Mouse (Mus musculus) neutrophil, adult 59 days (primary cell): Measurements from ENCODE around the gene Xkrx. TPM values are rescaled to one million over a fixed set of nuclear protein-coding genes. Genes with fewer than 3 reads are reported as not detected.

Experiments
- total RNA-seq, 2 experiments: library from RNA; stranded (reverse); gene quantifications; 1 replicate in 1 of 2; 2 replicates in 1 of 2; pipeline ENCODE4 v1.2.4; 2023

Xkrx gene
- 1 to 10 TPM in 1 of 2 experiments, under 1 TPM in 1; 0.31 to 1.0 TPM for total RNA-seq

GRCm38 (mm10) chrX:134162043-134162720 lies at the start of gene Xkrx:
Xkrx (minus strand) TSS chrX:134162076.

GRCm38 (mm10) chrX:134187201-134187600 lies 25.3 kb upstream of the Xkrx start, which contains the start of gene Arl13a:
Arl13a (plus strand) TSS chrX:134187501.

Other genes with a start within 250 kb of the Xkrx start
- gene Sytl4, start 180.3 kb downstream of the Xkrx start, total RNA-seq: under 1 TPM; 0.37 to 0.38 TPM
- gene Cstf2, start 102.9 kb downstream of the Xkrx start, total RNA-seq: 10 to 100 TPM; 15.0 to 25.0 TPM
- not detected for gene Arl13a, start 25.4 kb upstream of the Xkrx start, total RNA-seq
- under 1 TPM in 1 of 2 experiments, not detected in 1; 0.47 TPM for gene Nox1, start 59.9 kb upstream of the Xkrx start, total RNA-seq
- 10 to 100 TPM; 15.6 to 16.5 TPM for gene Trmt2b, start 114.9 kb upstream of the Xkrx start, total RNA-seq
- gene Tmem35a, start 133.1 kb upstream of the Xkrx start, total RNA-seq: not detected
- 10 to 100 TPM in 1 of 2 experiments, 1 to 10 TPM in 1; 7.9 to 11.8 TPM for gene Cenpi, start 146.0 kb upstream of the Xkrx start, total RNA-seq
- under 1 TPM; 0.20 to 0.40 TPM for gene Drp2, start 242.5 kb upstream of the Xkrx start, total RNA-seq